Mouse (Mus musculus): ENCODE measurements at regions not wholly inside any gene's neighbourhood (a gene's known extent, or its start where the extent isn't known, plus 50 kb on each side); places are given as distances from the start of the nearest gene placed in this dataset.

DNA sequence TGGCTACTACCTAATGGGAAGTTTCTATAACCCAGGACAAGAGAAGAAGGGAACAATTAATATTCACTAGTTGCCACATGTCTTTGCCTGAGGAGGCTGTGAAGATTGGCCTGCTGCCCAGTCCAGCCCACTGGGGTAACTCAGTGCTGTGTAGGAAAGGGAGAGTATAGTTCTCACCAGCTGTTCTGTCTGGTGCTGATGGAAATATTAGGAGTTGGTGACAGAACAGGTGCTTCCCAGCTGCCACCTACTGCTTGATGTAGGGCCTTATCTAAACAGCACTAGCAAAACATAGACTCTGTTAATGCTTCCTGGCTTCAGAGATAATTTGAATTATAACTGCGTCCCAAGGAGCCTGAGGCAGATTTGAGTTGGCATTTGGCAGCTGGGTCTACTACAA lies 210.5 kb downstream of the Adcyap1 start:
- WGBS: 26% methylated on average over 1 of the region's 1 CpGs
- Histone ChIP-seq H3K27ac (ENCODE audit: low read depth) (no peak overlapping the region), H3K27me3 (ENCODE audit: insufficient read depth, low read length) (no peaks in the 10 kb centered on the region), H3K4me1 (ENCODE audit: insufficient read depth) (no peaks in the 10 kb centered on the region), H3K4me3 (ENCODE audit: low read depth, low read length) (no peak overlapping the region), H3K36me3 (ENCODE audit: insufficient read depth) (no peaks in the 10 kb centered on the region), H3K9ac (no peak overlapping the region), H3K9me3 (ENCODE audit: low read depth, low read length) (no peaks in the 10 kb centered on the region), H3K4me2 (no peak overlapping the region)
- ATAC-seq (ENCODE audit: insufficient read depth): peak; percentile 74; the same call in 1 of the 2 replicates
- DNase-seq: peak; percentile 31
- no peak for TF ChIP-seq CTCF (IDR thresholded peaks at IDR 0.05; ENCODE audit: low read depth)
